Mouse (Mus musculus): ENCODE data around the gene H2afy.

DNA sequence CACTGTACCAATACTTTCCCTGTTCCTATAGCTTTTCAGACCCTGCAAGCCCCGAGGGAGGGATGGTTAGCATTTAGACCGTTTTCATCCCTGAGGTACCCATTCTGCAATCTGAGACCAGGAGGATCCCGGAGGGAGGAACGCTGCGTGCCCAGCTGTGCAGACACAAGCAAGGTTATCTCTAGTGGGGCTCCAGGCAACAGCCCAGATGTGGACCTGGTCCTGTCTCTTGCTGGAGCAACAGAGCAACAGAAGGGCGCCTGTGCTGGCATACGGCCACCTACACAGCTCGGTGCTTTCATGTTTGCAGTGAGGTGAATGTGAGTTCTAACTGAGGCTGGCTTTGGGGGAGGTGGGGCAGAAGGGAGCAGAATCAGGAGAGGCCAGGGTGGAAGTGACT is 41.6 kb downstream of the H2afy start:
- TF ChIP-seq POLR2A (IDR thresholded peaks at IDR 0.05; ENCODE audit: insufficient read depth, low read length) (no peak), CTCF (IDR thresholded peaks at IDR 0.05; ENCODE audit: low read depth, low read length) (no peak)
